9 mouse cellular contexts compared by ENCODE assay signal in genomic region chr1:156241713-156242348, GRCm38 (mm10). TPM values are rescaled to one million over a fixed set of nuclear protein-coding genes. Genes with fewer than 3 reads are reported as not detected.
DNase-seq lines count a peak whose midpoint lies in the region; ATAC-seq and TF ChIP-seq lines count a peak whose summit lies in the region.
"Had no signal": no experiment of that assay in that cellular context is flagged by ENCODE, and none has a peak within 500 bp of the region (broad histone marks: within the 10 kb centered on the region; RNA-seq: fewer than 3 reads in every experiment).

No protein-coding gene starts in this region.

- TF ChIP-seq CTCF in intestine, postnatal 0 days (IDR thresholded peaks at IDR 0.05; ENCODE audit: low read depth) = peak; percentile 94
- TF ChIP-seq CTCF in Patski (IDR thresholded peaks at IDR 0.05) = peak; percentile 85

- no peaks in the 10 kb centered on the region for H3K9me3 ChIP-seq in intestine, postnatal 0 days (ENCODE audit: control insufficient read depth)
- H3K9me3 ChIP-seq in intestine, embryonic 16.5 days (ENCODE audit: control insufficient read depth, low read length) = no peaks in the 10 kb centered on the region
- no peaks in the 10 kb centered on the region for H3K9me3 ChIP-seq in liver, embryonic 13.5 days (replicated peaks)
- H3K9me3 ChIP-seq in neural tube, embryonic 14.5 days (ENCODE audit: control insufficient read depth, low read length) = no peaks in the 10 kb centered on the region

- H3K27me3 ChIP-seq in intestine, postnatal 0 days (replicated peaks; ENCODE audit: control insufficient read depth, insufficient read depth, low read length) = no peaks in the 10 kb centered on the region
- H3K27me3 ChIP-seq in intestine, embryonic 16.5 days (replicated peaks; ENCODE audit: control insufficient read depth, insufficient read depth, low read length) = no peaks in the 10 kb centered on the region
- H3K27me3 ChIP-seq in Patski = no peaks in the 10 kb centered on the region
- H3K27me3 ChIP-seq in liver, embryonic 13.5 days = peaks cover 3% of the 10 kb centered on the region; the same call in 1 of the 2 replicates
- H3K27me3 ChIP-seq in neural tube, embryonic 14.5 days (ENCODE audit: control insufficient read depth, insufficient read depth, low read length) = no peaks in the 10 kb centered on the region

- no peak overlapping the region for H3K27ac ChIP-seq in intestine, postnatal 0 days (ENCODE audit: low read depth, low read length)
- no peak overlapping the region for H3K27ac ChIP-seq in intestine, embryonic 16.5 days (ENCODE audit: low read length)
- H3K27ac ChIP-seq in liver, embryonic 13.5 days = no peak overlapping the region
- H3K27ac ChIP-seq in neural tube, embryonic 14.5 days (ENCODE audit: low read depth, low read length) = no peak overlapping the region

- POLR2A ChIA-PET in Patski (lab: Charles Lee) = interaction anchor here (1.1 kb wide), 1 partner anchor 153 kb away, joined by 3 read pairs; no protein-coding TSS in a partner anchor

- DNase-seq in Patski (ENCODE audit: low read depth, low spot score) = no peak
- peak; percentile 76 to 77 for DNase-seq in cerebellum, postnatal 14 days
- peak; percentile 55 for DNase-seq in liver, embryonic 13.5 days
- DNase-seq in thymus, postnatal 0 days (ENCODE audit: low spot score) = peak; percentile 77

- no peaks in the 10 kb centered on the region for H3K36me3 ChIP-seq in intestine, postnatal 0 days (ENCODE audit: control insufficient read depth, insufficient read depth)
- H3K36me3 ChIP-seq in intestine, embryonic 16.5 days (ENCODE audit: control insufficient read depth, insufficient read depth, low read length) = no peaks in the 10 kb centered on the region
- H3K36me3 ChIP-seq in liver, embryonic 13.5 days = no peaks in the 10 kb centered on the region
- no peaks in the 10 kb centered on the region for H3K36me3 ChIP-seq in neural tube, embryonic 14.5 days (ENCODE audit: control insufficient read depth, insufficient read depth, low read length)

- no peak overlapping the region for H3K9ac ChIP-seq in intestine, postnatal 0 days (ENCODE audit: low read depth, low read length)
- no peak overlapping the region for H3K9ac ChIP-seq in intestine, embryonic 16.5 days (ENCODE audit: low read depth, low read length)
- H3K9ac ChIP-seq in liver, embryonic 13.5 days = no peak overlapping the region
- H3K9ac ChIP-seq in neural tube, embryonic 14.5 days (replicated peaks; ENCODE audit: low read depth, low read length) = no peak overlapping the region

- H3K4me1 ChIP-seq in intestine, postnatal 0 days (replicated peaks; ENCODE audit: control insufficient read depth, insufficient read depth, low read length) = no peaks in the 10 kb centered on the region
- H3K4me1 ChIP-seq in intestine, embryonic 16.5 days (ENCODE audit: control insufficient read depth, insufficient read depth, low read length) = no peaks in the 10 kb centered on the region
- no peaks in the 10 kb centered on the region for H3K4me1 ChIP-seq in liver, embryonic 13.5 days (replicated peaks)
- H3K4me1 ChIP-seq in neural tube, embryonic 14.5 days (ENCODE audit: control insufficient read depth, insufficient read depth, low read length) = no peaks in the 10 kb centered on the region

- in situ Hi-C loops in Patski (cut with MboI; ENCODE audit: low pct_unique_long_range_greater_than_20kb) = no loop called here

- CTCF ChIA-PET in Patski (lab: Charles Lee) = interaction anchor here (1.0 to 1.7 kb wide), 7 partner anchors 12 to 179 kb away, joined by 3 to 17 read pairs (median 5); no protein-coding TSS in a partner anchor

- 8% methylated on average over 14 of the region's 14 CpGs for WGBS in intestine, postnatal 0 days
- WGBS in intestine, embryonic 16.5 days = 8% methylated on average over 14 of the region's 14 CpGs
- WGBS in liver, embryonic 13.5 days (ENCODE audit: insufficient replicate concordance) = 8% methylated on average over 14 of the region's 14 CpGs
- 11% methylated on average over 14 of the region's 14 CpGs for WGBS in neural tube, embryonic 14.5 days

- H3K4me2 ChIP-seq in intestine, postnatal 0 days (replicated peaks; ENCODE audit: low read depth) = no peak overlapping the region
- H3K4me2 ChIP-seq in intestine, embryonic 16.5 days (ENCODE audit: low read depth, low read length) = no peak overlapping the region
- H3K4me2 ChIP-seq in liver, embryonic 13.5 days = no peak overlapping the region
- no peak overlapping the region for H3K4me2 ChIP-seq in neural tube, embryonic 14.5 days (ENCODE audit: low read depth, low read length)

- no peak overlapping the region for H3K4me3 ChIP-seq in intestine, postnatal 0 days (ENCODE audit: low read depth, low read length)
- no peak overlapping the region for H3K4me3 ChIP-seq in intestine, embryonic 16.5 days (ENCODE audit: low read length)
- no peak overlapping the region for H3K4me3 ChIP-seq in liver, embryonic 13.5 days (replicated peaks)
- H3K4me3 ChIP-seq in neural tube, embryonic 14.5 days (ENCODE audit: low read depth, low read length) = no peak overlapping the region
- H3K4me3 ChIP-seq: erythroblast, embryonic 14.5 days had no signal

- ATAC-seq in intestine, postnatal 0 days = no peak
- ATAC-seq in intestine, embryonic 16.5 days = no peak
- ATAC-seq in Patski = no peak
- peak; percentile 79 to 84 for ATAC-seq in hematopoietic stem cell, adult 5-6 weeks (replicated peaks in 1 of 2; ENCODE audit: insufficient read depth in 1 of 2, low FRiP score in 2 of 2, low TSS enrichment in 1 of 2, low read depth in 1 of 2, poor library complexity in 2 of 2, severe bottlenecking in 2 of 2)
- ATAC-seq in liver, embryonic 13.5 days (ENCODE audit: low read depth) = peak; percentile 48; the same call in 1 of the 2 replicates
- ATAC-seq in neural tube, embryonic 14.5 days (ENCODE audit: low read depth) = peak; percentile 68; the same call in 1 of the 2 replicates

RNA-seq across cellular contexts. Expression of gene Fam163a, which starts 37.0 kb away (rescaled TPM):
- polyA plus RNA-seq in intestine, postnatal 0 days (2015; fragmentation: Nextera tagmentation; extraction: Ambion mirVana) = 1.6 and 1.8 TPM in 2 replicates
- polyA plus RNA-seq in intestine, embryonic 16.5 days (2015; fragmentation: Nextera tagmentation; extraction: Ambion mirVana) = 4.3 and 4.4 TPM in 2 replicates
- polyA plus RNA-seq in Patski (2021) = not detected
- not detected in 2 replicates for total RNA-seq in hematopoietic stem cell, adult 5-6 weeks (2017)
- 0.06 TPM in 2 replicates for polyA plus RNA-seq in liver, embryonic 13.5 days (2015; fragmentation: Nextera tagmentation; extraction: Ambion mirVana)
- polyA plus RNA-seq in neural tube, embryonic 14.5 days (2014; fragmentation: Nextera tagmentation; extraction: Ambion mirVana) = 4.9 and 5.0 TPM in 2 replicates
- 0.31 and 0.33 TPM in 2 replicates for polyA plus RNA-seq in thymus, postnatal 0 days (2015; fragmentation: Nextera tagmentation; extraction: Ambion mirVana)

Comparison
In these comparisons a context has a peak if more than half of its experiments do, and no peak if none do; other contexts are left out.
1. ATAC-seq: peak in hematopoietic stem cell, adult 5-6 weeks (2 of 2), liver, embryonic 13.5 days (single experiment) and neural tube, embryonic 14.5 days (single experiment); none in intestine, postnatal 0 days (single experiment), intestine, embryonic 16.5 days (single experiment) and Patski (single experiment).